Mouse (Mus musculus): ENCODE measurements around the gene Cd34. TPM values are rescaled to one million over a fixed set of nuclear protein-coding genes. Genes with fewer than 3 reads are reported as not detected.

Gene Cd34
- polyA plus RNA-seq, 1 experiment from 2014 or later, result 0.07 TPM

GRCm38 (mm10) chr1:194982931-194983690, 44.5 kb downstream of the Cd34 start:
- H3K4me3 ChIP-seq (ENCODE audit: inconsistent target), result no peak overlapping the region
- peaks cover 100% of the 10 kb centered on the region for H3K79me2 ChIP-seq (ENCODE audit: inconsistent target)
- 79% methylated on average over 5 of the region's 5 CpGs for WGBS (ENCODE audit: missing documents)
- no peaks in the 10 kb centered on the region for H3K36me3 ChIP-seq (ENCODE audit: inconsistent target)
- H3K27ac ChIP-seq, result no peak overlapping the region

GRCm38 (mm10) chr1:194984914-194985313, 46.3 kb downstream of the Cd34 start:
- Histone ChIP-seq H3K79me2 (ENCODE audit: inconsistent target) (peaks cover 98% of the 10 kb centered on the region), H3K36me3 (ENCODE audit: inconsistent target) (no peaks in the 10 kb centered on the region), H3K4me3 (ENCODE audit: inconsistent target) (no peak overlapping the region), H3K27ac (no peak overlapping the region)
- WGBS (ENCODE audit: missing documents), result 94% methylated on average over 3 of the region's 3 CpGs

- H3K27ac ChIP-seq, result no peak overlapping the region
- WGBS (ENCODE audit: missing documents), result 82% methylated on average over 4 of the region's 4 CpGs
- peaks cover 98% of the 10 kb centered on the region for H3K79me2 ChIP-seq (ENCODE audit: inconsistent target)
- H3K36me3 ChIP-seq (ENCODE audit: inconsistent target), result no peaks in the 10 kb centered on the region
- no peak overlapping the region for H3K4me3 ChIP-seq (ENCODE audit: inconsistent target)
These were observed 47.0 kb downstream of the Cd34 start for GRCm38 (mm10) chr1:194985442-194986210.

- WGBS (ENCODE audit: missing documents), result 88% methylated on average over 1 of the region's 1 CpGs
- no peak overlapping the region for H3K4me3 ChIP-seq (ENCODE audit: inconsistent target)
These were observed 50.4 kb downstream of the Cd34 start for GRCm38 (mm10) chr1:194989024-194989423.

GRCm38 (mm10) chr1:194990976-194991375, 52.4 kb downstream of the Cd34 start:
- Histone ChIP-seq H3K27ac (no peak overlapping the region), H3K4me3 (ENCODE audit: inconsistent target) (no peak overlapping the region), H3K36me3 (ENCODE audit: inconsistent target) (no peaks in the 10 kb centered on the region), H3K79me2 (ENCODE audit: inconsistent target) (peaks cover 89% of the 10 kb centered on the region)
- 96% methylated on average over 2 of the region's 2 CpGs for WGBS (ENCODE audit: missing documents)

More at GRCm38 (mm10) chr1:194989024-194989423, 50.4 kb downstream of the Cd34 start:
- H3K27ac ChIP-seq, result no peak overlapping the region
- peaks cover 98% of the 10 kb centered on the region for H3K79me2 ChIP-seq (ENCODE audit: inconsistent target)
- H3K36me3 ChIP-seq (ENCODE audit: inconsistent target), result no peaks in the 10 kb centered on the region

- no peaks in the 10 kb centered on the region for H3K36me3 ChIP-seq (ENCODE audit: inconsistent target)
- peaks cover 89% of the 10 kb centered on the region for H3K79me2 ChIP-seq (ENCODE audit: inconsistent target)
- no peak overlapping the region for H3K4me3 ChIP-seq (ENCODE audit: inconsistent target)
- WGBS (ENCODE audit: missing documents), result 90% methylated on average over 2 of the region's 2 CpGs
- no peak overlapping the region; the same call in 1 of the 2 replicates for H3K27ac ChIP-seq
These were observed 53.0 kb downstream of the Cd34 start for GRCm38 (mm10) chr1:194991654-194992053.

GRCm38 (mm10) chr1:194992589-194993317, 54.1 kb downstream of the Cd34 start:
- 60% methylated on average over 5 of the region's 5 CpGs for WGBS (ENCODE audit: missing documents)
- H3K79me2 ChIP-seq (ENCODE audit: inconsistent target), result peaks cover 89% of the 10 kb centered on the region
- no peak overlapping the region for H3K4me3 ChIP-seq (ENCODE audit: inconsistent target)
- H3K27ac ChIP-seq, result peak overlapping the region; percentile 97
- H3K36me3 ChIP-seq (ENCODE audit: inconsistent target), result no peaks in the 10 kb centered on the region

- H3K79me2 ChIP-seq (ENCODE audit: inconsistent target), result peaks cover 89% of the 10 kb centered on the region
- 100% methylated on average over 1 of the region's 1 CpGs for WGBS (ENCODE audit: missing documents)
- H3K4me3 ChIP-seq (ENCODE audit: inconsistent target), result no peak overlapping the region
- peak overlapping the region; percentile 97 for H3K27ac ChIP-seq
- H3K36me3 ChIP-seq (ENCODE audit: inconsistent target), result no peaks in the 10 kb centered on the region
These were observed 54.9 kb downstream of the Cd34 start for GRCm38 (mm10) chr1:194993409-194993988.

GRCm38 (mm10) chr1:194994262-194994661, 55.6 kb downstream of the Cd34 start:
- peak overlapping the region; percentile 97 for H3K27ac ChIP-seq
- WGBS (ENCODE audit: missing documents), result 61% methylated on average over 5 of the region's 5 CpGs
- H3K36me3 ChIP-seq (ENCODE audit: inconsistent target), result no peaks in the 10 kb centered on the region
- no peak overlapping the region for H3K4me3 ChIP-seq (ENCODE audit: inconsistent target)
- H3K79me2 ChIP-seq (ENCODE audit: inconsistent target), result peaks cover 92% of the 10 kb centered on the region

GRCm38 (mm10) chr1:194995196-194995595, 56.6 kb downstream of the Cd34 start:
- Histone ChIP-seq H3K36me3 (ENCODE audit: inconsistent target) (no peaks in the 10 kb centered on the region), H3K79me2 (ENCODE audit: inconsistent target) (peaks cover 92% of the 10 kb centered on the region), H3K4me3 (ENCODE audit: inconsistent target) (no peak overlapping the region), H3K27ac (peak overlapping the region; percentile 97)
- 11% methylated on average over 2 of the region's 2 CpGs for WGBS (ENCODE audit: missing documents)

- no peaks in the 10 kb centered on the region for H3K36me3 ChIP-seq (ENCODE audit: inconsistent target)
- WGBS (ENCODE audit: missing documents), result 100% methylated on average over 1 of the region's 1 CpGs
- H3K27ac ChIP-seq, result no peak overlapping the region
- H3K4me3 ChIP-seq (ENCODE audit: inconsistent target), result no peak overlapping the region
- H3K79me2 ChIP-seq (ENCODE audit: inconsistent target), result peaks cover 92% of the 10 kb centered on the region
These were observed 59.8 kb downstream of the Cd34 start for GRCm38 (mm10) chr1:194998396-194998795.

- 100% methylated on average over 4 of the region's 4 CpGs for WGBS (ENCODE audit: missing documents)
- no peak overlapping the region for H3K4me3 ChIP-seq (ENCODE audit: inconsistent target)
- H3K27ac ChIP-seq, result no peak overlapping the region
- peaks cover 96% of the 10 kb centered on the region for H3K79me2 ChIP-seq (ENCODE audit: inconsistent target)
- no peaks in the 10 kb centered on the region for H3K36me3 ChIP-seq (ENCODE audit: inconsistent target)
These were observed 64.7 kb downstream of the Cd34 start for GRCm38 (mm10) chr1:195003328-195003727.

GRCm38 (mm10) chr1:195004194-195004593, 65.6 kb downstream of the Cd34 start:
- peaks cover 89% of the 10 kb centered on the region for H3K79me2 ChIP-seq (ENCODE audit: inconsistent target)
- H3K36me3 ChIP-seq (ENCODE audit: inconsistent target), result no peaks in the 10 kb centered on the region
- WGBS (ENCODE audit: missing documents), result 87% methylated on average over 1 of the region's 1 CpGs
- H3K4me3 ChIP-seq (ENCODE audit: inconsistent target), result no peak overlapping the region
- H3K27ac ChIP-seq, result no peak overlapping the region

GRCm38 (mm10) chr1:195006267-195006666, 67.6 kb downstream of the Cd34 start:
- H3K4me3 ChIP-seq (ENCODE audit: inconsistent target), result no peak overlapping the region
- H3K79me2 ChIP-seq (ENCODE audit: inconsistent target), result peaks cover 88% of the 10 kb centered on the region
- no peak overlapping the region for H3K27ac ChIP-seq
- no peaks in the 10 kb centered on the region for H3K36me3 ChIP-seq (ENCODE audit: inconsistent target)
